Mouse (Mus musculus): Measurements from ENCODE around the gene Lyrm9.

Lyrm9 gene
- long read RNA-seq, experiment 1, full-length matches to known transcripts, result 28 of 37 reads
- long read RNA-seq, experiment 1, partial matches to known transcripts, result 0 of 37 reads
- long read RNA-seq, experiment 1, other reads (novel, unspliced or antisense), result 9 of 37 reads
- long read RNA-seq, experiment 2, full-length matches to known transcripts, result 23 of 36 reads
- long read RNA-seq, experiment 2, partial matches to known transcripts, result 4 of 36 reads
- long read RNA-seq, experiment 2, other reads (novel, unspliced or antisense), result 9 of 36 reads

DNA sequence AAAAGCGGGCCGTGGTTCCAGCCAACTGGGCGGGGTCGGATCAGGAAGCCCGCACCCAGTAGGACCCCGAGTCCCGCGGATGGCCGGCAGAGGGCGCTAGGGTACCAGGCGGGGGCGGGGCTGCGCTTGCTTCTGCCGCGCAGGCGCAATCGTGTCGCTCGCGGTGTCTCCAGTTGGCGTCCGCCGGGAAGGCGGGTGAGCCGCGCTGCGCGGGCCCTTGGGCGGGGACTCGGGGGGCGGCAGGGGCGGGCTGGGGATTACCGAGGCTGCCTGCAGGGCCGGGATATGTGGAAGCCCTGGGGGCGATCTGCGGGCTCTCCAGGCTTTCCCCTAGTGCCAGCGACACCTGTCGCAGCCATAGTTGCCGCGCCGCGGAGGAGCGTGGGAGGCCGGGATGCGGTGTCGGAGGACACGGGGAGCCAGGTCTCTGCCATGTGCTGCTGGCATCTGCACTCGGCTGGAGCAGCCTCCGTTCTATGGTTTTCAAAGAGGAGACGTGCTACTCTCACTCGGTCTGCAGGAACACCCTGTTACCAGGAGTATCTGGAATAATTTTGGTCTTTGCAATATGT lies at the start of gene Lyrm9:
TSS of gene Lyrm9 (plus strand) at position 143 of the 572 bp plus-strand sequence.
- intact Hi-C loops (cut with DNase I), result loop anchor here (5.0 kb wide), 2 partner anchors 229 to 274 kb away; partner anchors contain the start of gene Tmem97

DNA sequence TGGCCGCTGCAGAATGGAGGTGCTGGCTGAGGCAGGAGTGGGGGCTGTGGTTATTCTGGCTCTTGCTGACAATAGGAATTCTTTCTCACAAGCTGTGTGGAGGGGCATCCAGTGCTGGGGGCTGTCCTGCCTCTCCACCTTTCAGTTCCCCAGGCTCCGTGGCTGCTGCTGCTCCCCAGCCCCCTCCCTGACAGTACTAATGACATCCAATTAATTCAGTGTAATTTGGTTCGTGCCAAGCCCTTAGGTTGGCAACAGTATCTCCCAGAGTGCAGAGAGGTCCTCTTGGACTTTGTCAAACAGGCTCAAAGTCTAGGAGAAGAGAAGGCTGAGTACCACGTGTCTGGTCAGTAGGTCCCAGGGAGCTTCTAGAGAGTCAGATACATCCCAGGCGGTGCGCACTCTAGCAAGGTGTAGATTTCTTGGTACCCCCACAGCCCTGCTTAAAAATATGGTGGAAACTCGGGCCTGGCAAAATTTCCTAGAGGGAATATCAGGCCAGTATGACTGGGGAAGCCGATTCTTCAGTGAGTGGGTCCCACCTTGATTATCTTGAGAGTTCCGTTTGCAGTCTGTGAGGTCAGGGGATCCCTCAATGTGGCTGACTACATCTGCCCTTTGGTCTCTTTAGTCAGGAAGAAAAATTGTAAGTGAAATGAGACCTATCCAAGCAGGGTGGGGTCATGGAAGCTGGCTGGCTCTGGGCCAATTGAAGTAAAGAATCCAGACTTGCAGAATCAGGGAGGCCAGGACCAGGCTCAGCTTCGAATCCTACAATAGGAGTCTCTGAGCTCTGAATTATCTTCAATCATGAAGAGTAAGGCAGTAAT lies 48.3 kb upstream of the Lyrm9 start:
- intact Hi-C loops (cut with DNase I), result no loop called here

DNA sequence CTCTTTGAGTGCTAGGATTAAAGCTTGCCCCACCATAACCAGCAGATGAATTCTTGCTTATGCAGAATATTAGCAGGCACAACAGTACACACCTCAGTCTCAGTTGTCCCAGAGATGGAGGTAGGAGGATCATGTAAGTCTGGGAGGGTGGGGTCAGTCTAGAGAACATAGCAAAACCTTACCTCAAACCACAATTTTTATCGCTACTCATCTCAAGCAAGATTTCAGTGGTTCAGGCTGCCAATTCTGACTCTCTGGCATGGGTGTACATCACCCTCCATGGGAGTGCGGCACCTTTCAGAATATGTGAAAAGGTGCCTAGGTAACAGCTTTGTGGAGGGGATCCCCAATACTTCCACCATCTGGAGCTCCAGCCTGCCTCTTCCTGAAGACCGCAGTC lies 46.4 kb upstream of the Lyrm9 start:
- intact Hi-C loops (cut with DNase I), result loop anchor here (5.0 kb wide), 1 partner anchor 42 kb away; no protein-coding TSS in a partner anchor

DNA sequence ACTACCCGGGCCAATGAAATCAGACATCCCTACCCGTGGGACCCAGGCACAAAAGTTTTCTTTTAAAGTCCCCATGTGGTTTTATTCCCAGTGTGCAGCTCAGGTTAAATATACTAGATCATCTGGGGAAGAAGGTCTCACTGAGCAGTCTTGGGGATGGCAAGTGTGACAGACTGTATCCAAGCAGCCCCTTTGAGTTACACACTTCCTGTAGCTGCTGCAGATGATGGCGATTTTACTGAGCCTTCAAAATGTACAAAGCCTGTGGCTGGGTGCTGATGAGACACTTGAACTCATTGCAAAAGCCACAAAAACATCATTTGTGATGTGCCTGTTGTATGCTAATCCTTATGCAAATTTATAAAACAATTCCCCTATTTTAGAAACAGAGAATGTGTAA lies 45.8 kb upstream of the Lyrm9 start:
- intact Hi-C loops (cut with DNase I), result loop anchor here (5.0 kb wide), 1 partner anchor 42 kb away; no protein-coding TSS in a partner anchor

DNA sequence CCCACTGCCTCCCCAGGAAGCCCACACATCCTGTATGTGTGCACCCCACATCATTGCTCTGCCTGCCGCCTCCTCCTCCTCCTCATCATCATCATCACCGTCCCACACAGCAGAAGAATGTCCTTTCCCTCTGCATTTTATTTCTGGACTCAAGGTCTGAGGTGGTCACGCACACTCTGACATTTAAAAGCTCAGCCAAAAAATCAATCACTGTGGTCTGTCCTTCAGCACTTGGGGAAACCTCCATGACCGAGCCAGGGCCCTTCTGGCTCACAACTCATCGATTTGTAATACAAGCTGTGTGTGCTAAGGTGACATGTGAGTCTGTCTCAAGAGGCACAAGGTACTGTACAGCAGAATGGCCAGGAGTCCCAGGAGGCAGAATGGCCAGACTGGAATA lies 44.1 kb upstream of the Lyrm9 start:
- intact Hi-C loops (cut with DNase I), result loop anchor here (5.0 kb wide), 1 partner anchor 40 kb away; no protein-coding TSS in a partner anchor

DNA sequence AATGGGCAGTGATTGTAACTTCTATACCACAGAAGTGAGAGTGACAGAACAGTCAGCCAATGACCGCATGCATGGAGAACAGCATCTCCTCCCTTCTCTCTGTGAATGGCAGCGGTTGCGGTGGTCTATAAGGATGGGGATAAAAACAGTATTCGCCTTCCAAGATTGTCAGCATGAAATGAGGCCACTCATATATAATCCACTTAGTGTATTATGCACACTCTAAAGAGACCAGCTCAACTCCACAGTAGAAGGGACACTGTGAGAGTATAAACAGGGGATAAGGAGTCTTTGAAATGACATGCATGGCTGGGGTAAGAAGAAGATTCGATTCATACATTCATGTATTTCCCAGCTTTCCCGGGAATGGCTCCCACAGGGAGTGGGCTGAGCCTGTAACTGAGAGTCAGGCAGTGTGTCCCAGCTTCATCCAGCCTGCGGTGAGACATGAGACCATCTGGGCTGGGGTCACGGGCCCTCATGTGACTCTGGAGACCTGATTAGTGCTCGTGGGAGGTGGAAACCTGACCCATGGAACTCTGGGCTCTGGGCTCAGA lies 43.5 kb upstream of the Lyrm9 start:
- intact Hi-C loops (cut with DNase I), result loop anchor here (5.0 kb wide), 1 partner anchor 39 kb away; no protein-coding TSS in a partner anchor

DNA sequence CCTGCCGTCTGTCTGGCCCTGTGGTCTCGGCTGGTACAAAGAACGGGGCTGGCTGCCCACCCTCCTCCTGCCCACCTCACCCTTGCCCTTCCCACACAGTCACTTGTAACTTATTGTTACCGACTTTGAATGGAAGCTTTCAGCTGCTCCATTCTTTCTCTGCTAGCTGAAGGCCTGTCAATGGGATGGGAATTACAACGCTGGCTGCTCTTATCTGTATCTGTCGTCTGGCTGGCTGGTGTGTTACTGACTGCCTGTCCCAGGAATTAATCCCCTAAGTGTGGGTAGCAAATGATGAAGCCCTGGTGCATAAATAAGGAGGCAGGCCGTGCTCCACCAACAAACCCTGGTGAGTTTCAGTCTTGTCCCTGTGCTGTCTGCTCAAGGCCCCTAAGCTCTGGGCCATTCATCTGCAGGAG lies 40.4 kb upstream of the Lyrm9 start:
- intact Hi-C loops (cut with DNase I), result no loop called here

DNA sequence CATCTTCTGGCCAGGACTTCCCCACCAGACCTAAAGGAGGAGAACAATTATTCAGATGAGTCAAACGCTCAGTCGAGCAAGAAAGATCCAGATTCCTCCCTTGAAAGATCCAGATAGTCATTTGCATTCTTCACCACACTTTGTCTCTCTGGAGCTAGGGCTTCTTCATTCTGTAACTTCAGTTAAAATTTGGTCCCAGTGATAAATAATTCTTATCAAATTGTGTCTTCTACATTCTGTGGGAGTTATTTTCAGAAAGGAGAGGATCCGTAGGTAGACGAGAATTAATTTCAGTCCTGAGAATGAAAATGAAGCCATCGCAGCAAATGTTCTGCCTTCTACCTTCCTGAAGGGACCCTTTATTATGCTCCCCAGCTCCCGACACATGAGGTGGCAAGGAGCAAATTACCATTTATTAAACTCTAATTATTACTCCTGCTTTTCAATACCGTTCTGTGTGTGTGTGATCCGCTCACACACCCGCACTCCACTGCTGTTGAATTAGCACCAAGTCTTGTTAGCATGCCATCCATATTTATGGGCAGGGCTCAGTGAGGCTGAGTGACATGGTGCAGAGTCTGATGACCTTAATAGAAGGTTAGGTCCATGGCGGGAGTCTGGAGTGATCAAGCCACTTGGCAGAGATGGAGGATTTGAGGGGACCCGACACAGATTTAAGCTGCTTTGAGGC lies 36.9 kb upstream of the Lyrm9 start:
- intact Hi-C loops (cut with DNase I), result no loop called here

DNA sequence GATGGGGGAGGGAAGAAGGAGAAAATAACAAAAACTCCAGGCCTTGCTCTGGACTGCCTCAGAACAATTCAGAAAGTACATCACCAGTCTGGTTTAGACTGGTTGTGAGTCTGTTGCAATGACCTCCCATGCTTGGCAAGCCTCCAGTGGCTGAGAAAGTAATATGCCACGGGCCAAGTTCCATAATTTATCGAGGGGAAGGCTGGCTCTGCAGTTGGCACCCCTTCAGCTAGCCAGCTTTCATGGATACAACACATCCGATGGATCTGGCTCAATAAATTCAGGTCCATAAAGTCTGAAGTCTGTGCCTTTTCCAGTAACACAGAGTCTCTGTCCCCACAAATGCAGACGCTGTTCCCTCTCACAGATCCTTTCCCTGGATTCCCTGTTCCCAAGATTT lies 34.8 kb upstream of the Lyrm9 start:
- intact Hi-C loops (cut with DNase I), result no loop called here

DNA sequence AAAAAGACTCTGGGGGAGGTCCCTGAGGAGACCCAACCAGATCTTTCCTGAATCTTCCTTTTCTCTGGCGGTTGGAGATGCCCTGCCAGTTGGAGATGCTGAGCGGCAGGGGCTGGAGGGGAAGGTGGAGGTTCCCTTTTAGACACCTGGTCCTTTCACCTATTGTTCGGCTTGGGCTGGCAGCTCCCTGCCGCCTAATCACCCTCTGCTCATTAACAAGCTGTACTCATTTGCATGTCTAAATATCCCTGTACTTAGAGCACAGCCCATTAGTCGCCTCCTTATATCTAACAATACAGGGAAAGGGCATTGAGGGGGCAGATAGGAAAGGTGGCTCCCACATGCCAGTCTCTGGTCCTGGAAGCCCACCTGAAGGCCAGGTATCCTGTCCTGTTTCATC lies 34.3 kb upstream of the Lyrm9 start:
- intact Hi-C loops (cut with DNase I), result no loop called here

DNA sequence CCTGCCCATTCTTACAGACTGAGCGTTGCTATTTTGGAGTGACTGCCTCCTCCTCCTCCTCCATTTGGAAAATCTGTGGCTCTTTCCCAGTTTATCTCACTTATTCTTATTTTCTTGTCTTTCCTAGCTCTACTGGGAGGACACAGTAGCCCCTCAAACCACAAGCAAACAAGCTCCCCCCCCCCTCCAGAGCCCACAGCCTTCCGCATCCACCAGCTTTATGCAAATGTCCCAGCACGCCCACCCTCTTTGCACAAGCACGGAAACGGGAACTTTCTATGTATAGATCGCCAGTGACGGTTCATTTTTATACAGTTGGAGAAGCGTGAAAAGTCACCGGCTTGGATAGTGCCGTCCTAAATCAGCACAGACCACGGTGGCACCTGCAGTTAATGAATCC lies 33.9 kb upstream of the Lyrm9 start:
- intact Hi-C loops (cut with DNase I), result no loop called here

DNA sequence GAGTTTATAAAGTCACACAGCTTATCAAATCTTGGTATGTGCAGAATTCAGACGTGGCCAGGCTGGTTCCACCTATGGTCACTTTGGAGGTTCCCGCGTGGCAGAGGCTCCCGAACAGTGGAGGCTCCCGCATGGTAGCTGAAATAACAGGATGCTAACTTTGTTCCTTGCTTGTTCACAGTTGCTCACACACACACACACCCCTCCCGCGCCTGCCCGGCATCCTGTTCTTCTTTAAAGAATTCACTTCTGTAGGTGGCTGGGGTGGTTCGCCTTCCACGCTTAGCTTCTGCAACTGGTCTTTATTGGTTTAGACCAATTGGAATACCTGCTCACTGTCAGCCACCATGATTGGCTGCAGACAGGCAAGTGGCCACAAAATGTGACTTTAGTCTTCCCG lies 33.3 kb upstream of the Lyrm9 start:
- intact Hi-C loops (cut with DNase I), result no loop called here

DNA sequence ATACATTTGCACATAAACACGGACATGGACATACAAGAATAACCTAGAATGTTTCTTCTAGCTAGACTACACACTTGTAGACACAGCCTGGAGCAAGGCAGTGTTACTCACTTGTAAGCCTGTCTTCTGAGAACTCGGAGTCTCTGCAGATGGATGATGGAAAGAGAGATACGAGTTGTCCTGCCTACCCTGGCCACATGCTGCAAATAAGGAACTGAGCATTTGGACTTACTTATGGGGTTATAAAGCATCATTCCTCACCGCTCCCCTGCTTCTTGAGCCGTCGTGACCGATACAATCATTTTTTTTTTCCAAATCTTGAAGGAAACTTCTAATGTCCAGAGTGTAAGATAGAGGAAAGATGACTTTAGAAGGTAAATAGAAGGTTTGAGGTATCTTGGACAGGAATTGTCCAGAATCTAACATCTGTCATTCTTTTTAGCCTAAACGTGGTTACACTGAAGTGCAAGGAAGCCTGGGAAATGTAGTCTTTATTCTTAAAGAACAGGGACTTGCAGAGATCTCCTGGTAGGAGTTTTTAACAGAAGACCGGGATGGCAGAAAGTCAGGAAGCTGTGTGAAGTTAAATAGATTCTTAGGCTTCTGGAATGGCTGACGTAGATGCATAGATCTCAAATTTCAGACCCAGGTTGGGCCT lies 30.2 kb upstream of the Lyrm9 start:
- intact Hi-C loops (cut with DNase I), result no loop called here

DNA sequence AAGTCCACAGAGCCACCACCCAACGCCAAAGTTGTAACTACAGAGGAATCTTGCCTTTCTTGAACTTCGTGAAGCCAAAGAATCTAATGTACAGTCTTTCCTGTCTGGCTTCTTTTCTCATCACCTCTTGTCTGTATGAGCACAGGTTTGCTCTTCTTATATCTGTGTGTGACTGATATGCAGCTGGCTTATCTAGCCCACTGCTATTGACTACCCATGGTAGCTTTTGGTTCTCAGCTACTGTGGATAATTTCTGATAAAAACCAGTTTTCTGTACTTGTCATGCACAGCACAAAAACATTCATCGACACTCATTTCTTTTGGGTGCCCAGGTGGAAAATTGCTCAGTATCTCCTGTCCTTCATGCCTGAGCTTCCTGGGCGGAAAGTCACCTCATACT lies 25.3 kb upstream of the Lyrm9 start:
- intact Hi-C loops (cut with DNase I), result no loop called here

DNA sequence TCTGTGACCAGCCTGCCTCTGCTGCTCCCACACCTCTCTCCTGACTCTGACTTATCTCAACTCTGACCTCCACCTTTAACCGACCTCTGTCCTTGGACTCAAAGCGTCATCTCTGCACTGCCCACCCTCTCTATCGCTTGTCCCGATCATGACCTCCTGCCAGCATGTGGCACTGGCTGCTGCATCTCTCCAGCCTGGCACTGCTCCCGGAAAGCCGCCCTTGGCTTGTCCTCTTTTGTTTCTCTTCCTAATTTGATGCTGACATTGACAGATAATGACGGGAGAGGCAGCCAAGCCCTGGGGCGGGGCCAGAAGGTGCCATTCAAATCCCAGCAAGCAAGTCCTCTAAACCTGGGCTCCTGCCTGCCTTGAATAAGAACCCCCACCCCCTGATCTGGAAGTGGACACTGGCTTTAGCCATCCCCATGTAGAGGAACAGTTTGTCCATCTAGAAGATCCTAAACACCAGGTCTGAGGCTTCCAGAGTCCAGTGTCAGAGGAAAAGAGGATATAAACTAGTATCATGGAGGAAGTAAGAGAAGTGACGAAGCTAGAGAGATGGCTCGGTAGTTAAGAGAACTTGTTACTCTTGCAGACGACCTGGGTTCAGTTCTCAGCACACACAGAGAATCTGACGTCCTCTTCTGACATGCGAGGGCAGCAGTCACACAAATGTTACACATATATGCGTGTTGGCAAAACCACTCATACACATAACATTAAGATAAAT lies 22.6 kb upstream of the Lyrm9 start:
- intact Hi-C loops (cut with DNase I), result no loop called here

DNA sequence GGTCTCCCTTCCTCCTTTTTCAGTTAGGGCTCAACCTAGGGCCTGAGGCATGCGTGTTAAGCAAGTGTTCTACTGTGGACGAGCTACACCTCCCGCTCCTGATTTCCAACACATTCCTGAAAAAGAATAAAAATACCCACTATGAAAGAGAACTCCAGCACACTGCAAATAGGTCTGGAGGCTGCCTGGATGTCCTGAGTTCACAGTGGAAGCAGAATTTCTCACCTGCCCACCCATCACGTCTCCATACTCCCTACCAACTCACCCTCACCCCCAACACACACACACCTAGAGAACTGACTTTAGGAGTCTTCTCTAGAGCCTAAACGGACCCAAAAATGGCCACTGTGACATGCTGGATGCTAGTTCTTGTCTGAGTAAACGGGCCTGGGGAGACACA lies 21.8 kb upstream of the Lyrm9 start:
- intact Hi-C loops (cut with DNase I), result no loop called here

DNA sequence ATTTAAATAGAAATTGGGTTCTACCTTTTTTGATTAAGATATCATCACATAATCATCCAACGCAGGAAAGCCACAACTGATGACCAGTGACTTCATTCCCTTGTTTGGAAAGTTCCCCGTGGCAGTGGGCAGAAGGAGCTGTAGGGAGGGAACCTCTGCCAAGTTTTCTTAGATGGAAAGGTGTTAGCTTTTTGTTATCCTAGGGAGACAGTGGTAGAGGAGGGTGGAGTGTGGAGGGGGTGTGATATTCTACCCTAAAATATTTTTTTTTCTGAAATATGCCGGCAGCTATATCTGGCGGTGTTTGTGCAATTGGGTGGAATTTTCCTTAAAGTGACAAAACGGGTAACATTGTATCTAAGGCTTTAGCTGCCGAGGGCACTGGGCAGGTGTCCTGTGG lies 21.2 kb upstream of the Lyrm9 start:
- intact Hi-C loops (cut with DNase I), result no loop called here

DNA sequence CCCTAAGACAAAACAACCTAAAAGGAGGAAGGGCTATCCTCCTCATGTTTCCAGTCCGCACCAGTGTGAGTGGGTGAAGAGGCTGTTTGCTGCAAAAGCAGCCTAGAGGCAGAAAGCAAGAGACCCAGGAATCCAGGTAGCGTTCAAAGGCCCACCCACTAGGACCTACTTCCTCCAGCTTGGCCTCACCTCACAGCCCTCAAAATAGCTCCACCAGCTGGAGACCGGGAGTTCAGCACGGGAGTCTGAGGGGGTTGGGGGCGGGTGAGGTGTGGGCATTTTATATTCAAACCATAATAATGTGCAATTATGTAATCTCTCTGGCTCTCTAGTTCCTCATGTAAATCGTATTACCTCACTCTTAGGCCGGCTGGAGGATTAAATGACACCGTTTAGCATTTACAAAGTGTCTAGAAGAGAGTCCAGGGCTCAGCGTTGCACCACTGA lies 20.7 kb upstream of the Lyrm9 start:
- intact Hi-C loops (cut with DNase I), result no loop called here

DNA sequence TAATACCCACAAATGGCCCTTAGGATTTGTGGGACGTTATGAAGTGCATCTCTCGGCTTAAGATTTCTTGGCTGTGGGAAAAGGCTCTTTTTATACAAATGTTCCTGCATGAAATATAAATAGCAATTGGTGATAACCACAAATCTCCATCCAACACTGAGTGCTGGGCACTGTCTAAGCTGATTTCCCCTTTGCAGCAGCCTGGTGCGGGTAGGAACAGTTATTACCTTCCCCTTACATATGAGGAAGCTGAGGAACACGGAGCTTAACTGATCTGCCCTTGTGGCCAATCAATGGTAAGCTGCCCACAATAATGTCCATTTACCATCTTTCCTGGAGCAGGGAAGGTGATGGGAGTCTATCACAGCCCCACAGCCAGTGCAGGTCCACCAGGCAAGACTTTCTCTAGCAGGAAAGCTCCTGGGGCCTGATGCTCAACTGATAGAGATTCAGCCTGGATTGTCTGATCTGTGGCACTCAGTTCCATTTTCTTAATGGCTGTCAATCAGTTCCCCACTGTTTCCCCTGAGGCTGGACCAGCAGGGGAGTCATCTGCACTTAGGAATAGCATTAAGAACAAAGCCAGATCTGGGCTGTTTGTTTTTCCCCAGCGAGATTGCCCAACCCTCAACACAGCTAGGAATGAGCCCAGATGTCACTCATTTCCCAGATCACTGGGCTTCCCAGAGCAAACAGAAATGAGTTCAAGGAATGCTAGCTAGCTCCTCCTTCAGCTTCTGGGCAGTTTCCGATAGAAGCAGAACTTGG lies 18.9 kb upstream of the Lyrm9 start:
- intact Hi-C loops (cut with DNase I), result no loop called here
